Mouse (Mus musculus): Measurements from ENCODE around the gene Neurod4. TPM values are rescaled to one million over a fixed set of nuclear protein-coding genes. Genes with fewer than 3 reads are reported as not detected.

The Neurod4 gene
- polyA plus RNA-seq, 1 experiment from 2014 or later = 14.0 TPM

GRCm38 (mm10) chr10:130225034-130225433, 55.0 kb downstream of the Neurod4 start:
- no peak overlapping the region for H3K4me3 ChIP-seq
- H3K9me3 ChIP-seq = no peaks in the 10 kb centered on the region
- DNase-seq (ENCODE audit: low spot score) = no peak
- no peaks in the 10 kb centered on the region for H3K4me1 ChIP-seq (replicated peaks)
- 87% methylated on average over 3 of the region's 3 CpGs for WGBS
- H3K27ac ChIP-seq = no peak overlapping the region
- no peaks in the 10 kb centered on the region for H3K27me3 ChIP-seq (ENCODE audit: insufficient read depth, poor library complexity, severe bottlenecking)
- no peaks in the 10 kb centered on the region for H3K36me3 ChIP-seq

Other genes starting within 250 kb of the Neurod4 start
- not detected in 2 replicates for gene Olfr821, start 249.9 kb downstream of the Neurod4 start, polyA plus RNA-seq (2016; fragmentation: Nextera tagmentation; extraction: Ambion mirVana)
- gene Olfr822, start 209.0 kb downstream of the Neurod4 start, polyA plus RNA-seq (2016; fragmentation: Nextera tagmentation; extraction: Ambion mirVana) = not detected in 2 replicates
- gene Olfr823, start 164.9 kb downstream of the Neurod4 start, polyA plus RNA-seq (2016; fragmentation: Nextera tagmentation; extraction: Ambion mirVana) = not detected in 2 replicates
- not detected in 2 replicates for gene Olfr824, start 150.2 kb downstream of the Neurod4 start, polyA plus RNA-seq (2016; fragmentation: Nextera tagmentation; extraction: Ambion mirVana)
- gene Olfr825, start 113.5 kb downstream of the Neurod4 start, polyA plus RNA-seq (2016; fragmentation: Nextera tagmentation; extraction: Ambion mirVana) = not detected in 2 replicates
- gene Olfr826, start 96.1 kb downstream of the Neurod4 start, polyA plus RNA-seq (2016; fragmentation: Nextera tagmentation; extraction: Ambion mirVana) = not detected in 2 replicates
- gene Olfr827, start 65.8 kb downstream of the Neurod4 start, polyA plus RNA-seq (2016; fragmentation: Nextera tagmentation; extraction: Ambion mirVana) = 0.10 TPM in 1 of 2 replicates, not detected in the other
- not detected in 2 replicates for gene Tespa1, start 42.6 kb upstream of the Neurod4 start, polyA plus RNA-seq (2016; fragmentation: Nextera tagmentation; extraction: Ambion mirVana)
- gene Vmn2r84, start 114.1 kb upstream of the Neurod4 start, polyA plus RNA-seq (2016; fragmentation: Nextera tagmentation; extraction: Ambion mirVana) = not detected in 2 replicates
- gene Vmn2r85, start 149.5 kb upstream of the Neurod4 start, polyA plus RNA-seq (2016; fragmentation: Nextera tagmentation; extraction: Ambion mirVana) = not detected in 2 replicates
- not detected in 2 replicates for gene Vmn2r86, start 175.8 kb upstream of the Neurod4 start, polyA plus RNA-seq (2016; fragmentation: Nextera tagmentation; extraction: Ambion mirVana)
- gene Vmn2r87, start 217.2 kb upstream of the Neurod4 start, polyA plus RNA-seq (2016; fragmentation: Nextera tagmentation; extraction: Ambion mirVana) = 0.04 TPM in 1 of 2 replicates, not detected in the other